Mouse (Mus musculus): ENCODE results near the gene Ehd4. TPM values are rescaled to one million over a fixed set of nuclear protein-coding genes. Genes with fewer than 3 reads are reported as not detected.
A peak's percentile ranks its signal among the peaks of the same experiment; 100 is the strongest.

The Ehd4 gene
- polyA plus RNA-seq, 1 experiment from 2014 or later = 35.4 TPM

DNA sequence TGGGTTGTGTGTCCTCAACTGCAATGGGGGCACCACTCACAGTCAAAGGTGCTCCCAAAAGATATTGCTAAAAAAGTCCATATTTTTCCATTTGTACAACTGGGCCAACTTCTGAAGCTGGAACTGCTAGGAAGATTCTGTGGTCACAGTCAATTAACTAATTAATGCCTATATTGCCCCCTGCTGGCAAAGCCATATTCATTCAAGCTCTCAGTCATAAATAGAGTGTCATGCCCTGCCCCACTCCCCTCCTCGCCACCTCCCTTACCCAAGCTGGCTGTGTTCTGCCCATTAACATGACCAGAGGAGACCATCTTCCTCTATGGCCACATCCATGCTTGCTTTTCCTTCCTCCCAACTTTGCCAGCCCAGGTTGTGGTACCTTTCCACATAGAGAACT lies 16.3 kb upstream of the Ehd4 start:
- peak; percentile 52 for DNase-seq (ENCODE audit: low spot score)

DNA sequence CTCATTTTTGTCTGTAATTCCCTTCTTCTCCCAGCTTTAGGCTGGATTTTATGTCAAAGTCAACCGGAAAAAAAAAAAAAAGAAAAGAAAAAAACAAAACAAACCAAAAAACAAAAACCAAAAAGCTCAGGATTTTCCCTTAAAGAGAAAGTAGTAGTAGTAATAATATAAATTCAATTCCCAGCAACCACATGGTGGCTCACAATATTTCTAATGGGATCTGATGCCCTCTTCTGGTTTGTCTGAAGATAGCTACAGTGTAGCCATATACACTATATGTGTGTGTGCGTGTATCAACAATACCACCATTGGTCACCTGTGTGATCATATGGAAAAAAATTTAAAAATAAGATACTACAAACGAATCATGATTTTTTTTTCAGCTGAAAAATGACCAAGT lies 15.0 kb upstream of the Ehd4 start:
- no peak overlapping the region for H3K9ac ChIP-seq (ENCODE audit: low read length)
- no peak for DNase-seq (ENCODE audit: low spot score)
- 88% methylated on average over 3 of the region's 3 CpGs for WGBS

More for the DNA sequence above, 16.3 kb upstream of the Ehd4 start:
- Histone ChIP-seq H3K9me3 (ENCODE audit: control insufficient read depth, low read length) (no peaks in the 10 kb centered on the region), H3K4me2 (ENCODE audit: low read length) (no peak overlapping the region), H3K4me3 (ENCODE audit: low read depth, low read length) (no peak overlapping the region), H3K36me3 (ENCODE audit: control insufficient read depth, insufficient read depth, low read length) (no peaks in the 10 kb centered on the region), H3K27me3 (replicated peaks; ENCODE audit: control insufficient read depth, insufficient read depth, low read length) (no peaks in the 10 kb centered on the region), H3K4me1 (replicated peaks; ENCODE audit: control insufficient read depth, insufficient read depth, low read length) (no peaks in the 10 kb centered on the region), H3K9ac (ENCODE audit: low read length) (no peak overlapping the region), H3K27ac (ENCODE audit: low read depth) (no peak overlapping the region)
- 39% methylated on average over 1 of the region's 1 CpGs for WGBS
- no peak for ATAC-seq (replicated peaks; ENCODE audit: low FRiP score, low TSS enrichment, low read depth)

DNA sequence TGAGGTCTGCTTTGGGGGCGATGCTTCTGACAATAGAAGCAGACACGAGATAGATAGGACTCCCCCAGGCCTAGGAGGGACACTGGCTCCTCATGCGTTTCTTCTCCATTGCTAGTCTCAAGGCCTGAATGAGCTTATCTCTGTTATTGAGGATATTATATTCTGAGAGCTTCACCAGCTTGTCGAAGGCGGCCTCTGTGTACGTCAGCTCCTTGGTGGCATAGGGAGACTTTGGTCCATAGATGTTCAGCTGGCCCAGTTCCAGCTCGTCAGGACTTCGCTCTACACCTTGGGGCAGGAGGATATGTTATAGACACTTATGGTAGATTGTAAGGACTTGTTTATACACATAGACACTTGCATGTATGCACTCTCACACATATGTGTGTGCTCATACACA lies 13.4 kb upstream of the Ehd4 start:
- Histone ChIP-seq H3K4me3 (ENCODE audit: low read depth, low read length) (no peak overlapping the region), H3K36me3 (ENCODE audit: control insufficient read depth, insufficient read depth, low read length) (no peaks in the 10 kb centered on the region), H3K9me3 (ENCODE audit: control insufficient read depth, low read length) (no peaks in the 10 kb centered on the region), H3K27ac (ENCODE audit: low read depth) (no peak overlapping the region), H3K27me3 (replicated peaks; ENCODE audit: control insufficient read depth, insufficient read depth, low read length) (no peaks in the 10 kb centered on the region), H3K4me2 (ENCODE audit: low read length) (no peak overlapping the region), H3K4me1 (replicated peaks; ENCODE audit: control insufficient read depth, insufficient read depth, low read length) (no peaks in the 10 kb centered on the region), H3K9ac (ENCODE audit: low read length) (no peak overlapping the region)
- ATAC-seq (replicated peaks; ENCODE audit: low FRiP score, low TSS enrichment, low read depth) = no peak
- DNase-seq (ENCODE audit: low spot score) = no peak
- WGBS = 91% methylated on average over 8 of the region's 8 CpGs

More for the DNA sequence above, 15.0 kb upstream of the Ehd4 start:
- Histone ChIP-seq H3K36me3 (ENCODE audit: control insufficient read depth, insufficient read depth, low read length) (no peaks in the 10 kb centered on the region), H3K27ac (ENCODE audit: low read depth) (no peak overlapping the region), H3K4me3 (ENCODE audit: low read depth, low read length) (no peak overlapping the region), H3K4me1 (replicated peaks; ENCODE audit: control insufficient read depth, insufficient read depth, low read length) (no peaks in the 10 kb centered on the region), H3K4me2 (ENCODE audit: low read length) (no peak overlapping the region), H3K9me3 (ENCODE audit: control insufficient read depth, low read length) (no peaks in the 10 kb centered on the region), H3K27me3 (replicated peaks; ENCODE audit: control insufficient read depth, insufficient read depth, low read length) (no peaks in the 10 kb centered on the region)
- ATAC-seq (replicated peaks; ENCODE audit: low FRiP score, low TSS enrichment, low read depth) = no peak

DNA sequence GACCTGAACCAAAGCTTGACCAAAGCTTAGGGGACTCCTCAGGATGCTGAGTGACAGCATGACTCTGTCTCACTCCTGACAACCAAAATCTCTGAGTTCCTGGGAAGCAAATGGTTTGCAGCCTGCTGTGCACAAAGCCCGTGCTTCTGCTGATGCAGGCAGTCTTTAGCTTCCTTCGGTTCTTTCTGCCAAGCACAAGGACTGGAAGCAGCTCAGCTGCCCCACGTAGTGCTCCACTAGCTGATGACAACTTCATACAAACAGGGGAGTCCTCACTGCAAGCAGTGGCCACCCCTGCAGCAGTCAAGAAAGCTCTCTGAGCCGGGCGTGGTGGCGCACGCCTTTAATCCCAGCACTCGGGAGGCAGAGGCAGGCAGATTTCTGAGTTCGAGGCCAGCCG lies 11.1 kb upstream of the Ehd4 start:
- Histone ChIP-seq H3K4me2 (ENCODE audit: low read length) (no peak overlapping the region), H3K4me1 (replicated peaks; ENCODE audit: control insufficient read depth, insufficient read depth, low read length) (no peaks in the 10 kb centered on the region), H3K27ac (ENCODE audit: low read depth) (no peak overlapping the region), H3K9me3 (ENCODE audit: control insufficient read depth, low read length) (no peaks in the 10 kb centered on the region), H3K27me3 (replicated peaks; ENCODE audit: control insufficient read depth, insufficient read depth, low read length) (no peaks in the 10 kb centered on the region), H3K9ac (ENCODE audit: low read length) (no peak overlapping the region), H3K4me3 (ENCODE audit: low read depth, low read length) (no peak overlapping the region), H3K36me3 (ENCODE audit: control insufficient read depth, insufficient read depth, low read length) (no peaks in the 10 kb centered on the region)
- DNase-seq (ENCODE audit: low spot score) (no peak), ATAC-seq (replicated peaks; ENCODE audit: low FRiP score, low TSS enrichment, low read depth) (no peak)
- WGBS = 81% methylated on average over 10 of the region's 10 CpGs

DNA sequence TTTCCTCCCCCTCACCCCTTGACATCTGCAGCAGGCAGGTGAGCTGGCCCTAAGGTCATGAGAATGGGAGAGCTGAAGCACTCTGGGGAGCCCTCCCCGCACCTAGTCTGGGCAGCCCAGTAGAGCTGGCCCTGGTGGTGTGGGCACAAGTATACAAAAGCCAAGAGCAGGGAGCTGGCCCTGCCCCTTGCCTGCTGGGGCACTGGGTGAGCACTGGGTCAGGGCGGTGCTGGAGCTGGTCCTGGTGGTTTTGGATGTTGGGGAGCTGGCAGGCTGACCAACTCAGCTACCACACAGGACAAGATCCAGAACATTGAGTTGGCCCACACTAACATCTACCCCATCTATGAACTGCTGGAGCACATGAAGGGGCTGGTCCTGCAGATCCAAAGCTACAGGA lies 5.0 kb upstream of the Ehd4 start:
- Histone ChIP-seq H3K4me1 (replicated peaks; ENCODE audit: control insufficient read depth, insufficient read depth, low read length) (no peaks in the 10 kb centered on the region), H3K4me2 (ENCODE audit: low read length) (no peak overlapping the region), H3K27ac (ENCODE audit: low read depth) (no peak overlapping the region), H3K4me3 (ENCODE audit: low read depth, low read length) (no peak overlapping the region), H3K9ac (ENCODE audit: low read length) (no peak overlapping the region), H3K27me3 (replicated peaks; ENCODE audit: control insufficient read depth, insufficient read depth, low read length) (no peaks in the 10 kb centered on the region), H3K9me3 (ENCODE audit: control insufficient read depth, low read length) (no peaks in the 10 kb centered on the region), H3K36me3 (ENCODE audit: control insufficient read depth, insufficient read depth, low read length) (no peaks in the 10 kb centered on the region)
- DNase-seq (ENCODE audit: low spot score) (no peak), ATAC-seq (replicated peaks; ENCODE audit: low FRiP score, low TSS enrichment, low read depth) (no peak)
- WGBS = 75% methylated on average over 2 of the region's 2 CpGs

DNA sequence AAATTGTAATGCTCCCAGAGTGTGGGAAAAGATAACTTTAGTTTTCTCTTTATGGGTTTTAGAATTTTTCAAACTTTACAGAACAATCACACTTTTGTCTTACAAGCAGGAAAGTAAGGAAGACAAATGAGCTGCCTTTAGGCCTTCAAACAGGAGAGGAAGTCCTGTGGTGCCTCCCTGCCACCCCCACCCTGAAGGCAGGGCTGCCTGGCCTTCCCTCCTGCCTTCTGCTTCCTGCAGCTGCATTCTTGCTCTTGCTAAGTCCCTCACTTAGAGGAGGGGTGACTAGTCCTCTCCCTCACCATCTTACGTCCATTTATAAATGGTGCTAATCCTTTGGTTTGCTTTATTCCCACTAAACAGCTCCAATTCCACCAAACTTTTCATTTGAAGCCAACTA lies 4.4 kb upstream of the Ehd4 start:
- Histone ChIP-seq H3K27me3 (replicated peaks; ENCODE audit: control insufficient read depth, insufficient read depth, low read length) (no peaks in the 10 kb centered on the region), H3K27ac (ENCODE audit: low read depth) (no peak overlapping the region), H3K4me2 (ENCODE audit: low read length) (no peak overlapping the region), H3K36me3 (ENCODE audit: control insufficient read depth, insufficient read depth, low read length) (no peaks in the 10 kb centered on the region), H3K9me3 (ENCODE audit: control insufficient read depth, low read length) (no peaks in the 10 kb centered on the region), H3K9ac (ENCODE audit: low read length) (no peak overlapping the region), H3K4me3 (ENCODE audit: low read depth, low read length) (no peak overlapping the region), H3K4me1 (replicated peaks; ENCODE audit: control insufficient read depth, insufficient read depth, low read length) (no peaks in the 10 kb centered on the region)
- 33% methylated on average over 1 of the region's 1 CpGs for WGBS
- ATAC-seq (replicated peaks; ENCODE audit: low FRiP score, low TSS enrichment, low read depth) (no peak), DNase-seq (ENCODE audit: low spot score) (no peak)

DNA sequence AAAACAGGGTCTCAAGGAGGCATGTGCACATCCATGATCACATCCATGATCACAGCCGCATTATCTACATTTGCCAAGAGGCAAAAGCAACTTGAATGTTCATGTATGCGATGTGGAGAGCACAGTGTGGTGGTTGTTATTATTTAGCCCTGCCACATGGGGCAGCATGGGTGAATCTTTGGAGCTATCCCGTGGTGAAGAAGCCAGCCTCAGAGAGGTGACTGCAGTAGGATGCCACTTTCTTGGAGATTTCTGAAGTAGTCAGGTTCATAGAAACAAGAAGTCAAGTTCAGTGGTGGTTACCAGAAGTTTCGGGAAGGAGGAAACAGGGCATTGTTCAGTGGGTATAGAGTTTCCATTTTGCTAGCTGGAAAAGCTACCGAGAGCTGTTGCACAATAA lies 3.6 kb upstream of the Ehd4 start:
- DNase-seq (ENCODE audit: low spot score) (no peak), ATAC-seq (replicated peaks; ENCODE audit: low FRiP score, low TSS enrichment, low read depth) (no peak)
- Histone ChIP-seq H3K27me3 (replicated peaks; ENCODE audit: control insufficient read depth, insufficient read depth, low read length) (no peaks in the 10 kb centered on the region), H3K4me1 (replicated peaks; ENCODE audit: control insufficient read depth, insufficient read depth, low read length) (peaks cover 4% of the 10 kb centered on the region; the same call in 1 of the 2 replicates), H3K36me3 (ENCODE audit: control insufficient read depth, insufficient read depth, low read length) (no peaks in the 10 kb centered on the region), H3K27ac (ENCODE audit: low read depth) (no peak overlapping the region), H3K9ac (ENCODE audit: low read length) (no peak overlapping the region), H3K4me3 (ENCODE audit: low read depth, low read length) (no peak overlapping the region), H3K9me3 (ENCODE audit: control insufficient read depth, low read length) (no peaks in the 10 kb centered on the region), H3K4me2 (ENCODE audit: low read length) (no peak overlapping the region)
- 54% methylated on average over 5 of the region's 5 CpGs for WGBS

DNA sequence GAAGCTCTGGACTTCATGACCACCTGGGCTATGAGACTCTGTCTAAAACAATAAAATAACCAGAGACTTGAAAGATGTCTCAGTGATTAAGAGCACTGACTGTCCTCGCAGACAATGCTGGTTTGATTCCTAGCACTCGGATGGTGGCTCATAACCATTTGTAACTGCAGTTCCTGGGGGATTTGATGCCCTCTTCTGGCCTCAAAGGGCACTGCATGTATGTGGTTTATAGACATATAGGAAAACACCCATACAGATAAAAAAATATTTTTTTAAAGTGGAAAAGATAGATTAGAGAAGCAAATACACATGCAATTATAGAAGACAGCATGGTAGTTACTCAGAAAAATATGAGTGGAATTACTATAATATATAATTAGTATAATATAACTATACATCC lies 3.2 kb upstream of the Ehd4 start:
- H3K4me3 ChIP-seq (ENCODE audit: low read depth, low read length) = no peak overlapping the region
- 65% methylated on average over 2 of the region's 2 CpGs for whole genome bisulfite sequencing
- no peak overlapping the region for H3K9ac ChIP-seq (ENCODE audit: low read length)
- H3K27me3 ChIP-seq (replicated peaks; ENCODE audit: control insufficient read depth, insufficient read depth, low read length) = no peaks in the 10 kb centered on the region
- H3K9me3 ChIP-seq (ENCODE audit: control insufficient read depth, low read length) = no peaks in the 10 kb centered on the region
- peaks cover 7% of the 10 kb centered on the region; the same call in 1 of the 2 replicates for H3K4me1 ChIP-seq (replicated peaks; ENCODE audit: control insufficient read depth, insufficient read depth, low read length)
- H3K36me3 ChIP-seq (ENCODE audit: control insufficient read depth, insufficient read depth, low read length) = no peaks in the 10 kb centered on the region
- no peak overlapping the region for H3K27ac ChIP-seq (ENCODE audit: low read depth)
- DNase-seq (ENCODE audit: low spot score) (no peak), ATAC-seq (replicated peaks; ENCODE audit: low FRiP score, low TSS enrichment, low read depth) (no peak)
- H3K4me2 ChIP-seq (ENCODE audit: low read length) = no peak overlapping the region

DNA sequence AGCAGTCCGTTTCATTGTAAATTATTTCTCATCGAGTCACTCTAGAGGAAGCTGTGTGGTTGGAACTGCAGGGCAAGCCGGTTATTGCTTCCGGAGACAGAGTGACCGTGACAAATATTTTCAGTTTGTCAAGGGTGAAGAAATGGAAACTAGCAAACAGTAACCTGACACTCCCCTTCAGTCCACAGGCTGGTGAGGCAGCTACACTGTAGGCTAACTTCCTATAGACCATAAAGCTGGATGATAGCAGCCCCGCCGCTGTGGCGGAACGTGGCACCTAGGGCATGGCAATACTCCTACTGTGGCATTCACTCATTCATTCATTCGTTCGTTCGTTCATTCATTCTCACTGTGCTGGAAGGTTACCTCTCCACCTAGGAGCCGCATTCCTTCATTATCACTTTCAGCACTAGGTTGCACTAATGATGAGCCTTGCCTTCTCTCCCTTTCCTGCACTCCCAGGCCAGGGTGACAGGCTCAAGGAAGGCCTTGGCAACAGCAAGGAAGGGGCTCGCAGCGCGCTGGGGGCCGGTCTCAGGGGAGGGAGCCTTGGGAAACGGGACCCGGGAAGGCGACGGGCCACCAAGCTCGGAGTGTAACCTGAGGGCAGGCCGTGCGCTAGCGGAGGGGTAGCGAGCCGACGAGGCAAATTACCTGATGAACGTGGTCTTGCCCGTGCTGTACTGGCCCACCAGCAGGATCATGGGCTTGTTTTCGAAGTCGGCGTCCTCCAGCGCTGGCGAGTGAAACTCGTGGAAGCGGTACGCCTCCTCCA lies 633 bp downstream of the Ehd4 start:
- no peaks in the 10 kb centered on the region for H3K36me3 ChIP-seq (ENCODE audit: control insufficient read depth, insufficient read depth, low read length)
- peak overlapping the region; percentile 51; the same call in 1 of the 2 replicates for H3K27ac ChIP-seq (ENCODE audit: low read depth)
- H3K9ac ChIP-seq (ENCODE audit: low read length) = peak overlapping the region; percentile 63
- H3K4me2 ChIP-seq (ENCODE audit: low read length) = peak overlapping the region; percentile 98
- no peaks in the 10 kb centered on the region for H3K27me3 ChIP-seq (replicated peaks; ENCODE audit: control insufficient read depth, insufficient read depth, low read length)
- peak; percentile 82 for ATAC-seq (replicated peaks; ENCODE audit: low FRiP score, low TSS enrichment, low read depth)
- peak overlapping the region; percentile 73 for H3K4me3 ChIP-seq (ENCODE audit: low read depth, low read length)
- WGBS = 1% methylated on average over 38 of the region's 38 CpGs
- peaks cover 7% of the 10 kb centered on the region; the same call in 1 of the 2 replicates for H3K4me1 ChIP-seq (replicated peaks; ENCODE audit: control insufficient read depth, insufficient read depth, low read length)
- no peaks in the 10 kb centered on the region for H3K9me3 ChIP-seq (ENCODE audit: control insufficient read depth, low read length)
- DNase-seq (ENCODE audit: low spot score) = peak; percentile 63

All from intestine, embryonic 14.5 days (tissue).